Mouse (Mus musculus) kidney, adult 8-10 months (tissue): ENCODE data around the gene Jade1.

Experiments used
- DNase-seq, 2 experiments: peaks; one replicate each; pipeline ENCODE4 v3.0.0; 2022

Gene Jade1

GRCm38 (mm10) chr3:41601226-41602020 lies 45.9 kb downstream of the Jade1 start:
- DNase-seq = no peak

DNA sequence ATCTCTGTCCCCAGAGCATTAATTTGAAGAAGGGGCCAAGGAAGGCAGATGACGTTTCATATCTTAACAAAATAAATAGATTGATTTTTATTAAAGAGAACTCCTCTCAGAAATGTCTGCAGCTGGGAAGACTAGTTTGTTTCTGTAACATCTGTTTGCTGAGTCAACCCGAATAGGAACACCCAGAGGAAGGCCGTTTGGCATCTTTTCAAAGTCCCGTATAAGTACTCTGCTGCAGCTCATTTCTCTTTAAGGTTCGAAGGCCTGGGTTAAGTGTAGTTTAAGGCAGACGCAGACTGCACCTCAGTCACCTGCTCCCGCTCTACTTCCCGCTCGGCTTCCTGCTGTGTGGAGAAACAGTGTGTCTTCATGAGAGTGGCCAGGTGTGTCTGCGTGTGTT lies 47.4 kb downstream of the Jade1 start:
- no peak for DNase-seq

GRCm38 (mm10) chr3:41603470-41604019 lies 48.0 kb downstream of the Jade1 start:
- peak in 1 of 2 experiments; percentile 0 for DNase-seq

DNA sequence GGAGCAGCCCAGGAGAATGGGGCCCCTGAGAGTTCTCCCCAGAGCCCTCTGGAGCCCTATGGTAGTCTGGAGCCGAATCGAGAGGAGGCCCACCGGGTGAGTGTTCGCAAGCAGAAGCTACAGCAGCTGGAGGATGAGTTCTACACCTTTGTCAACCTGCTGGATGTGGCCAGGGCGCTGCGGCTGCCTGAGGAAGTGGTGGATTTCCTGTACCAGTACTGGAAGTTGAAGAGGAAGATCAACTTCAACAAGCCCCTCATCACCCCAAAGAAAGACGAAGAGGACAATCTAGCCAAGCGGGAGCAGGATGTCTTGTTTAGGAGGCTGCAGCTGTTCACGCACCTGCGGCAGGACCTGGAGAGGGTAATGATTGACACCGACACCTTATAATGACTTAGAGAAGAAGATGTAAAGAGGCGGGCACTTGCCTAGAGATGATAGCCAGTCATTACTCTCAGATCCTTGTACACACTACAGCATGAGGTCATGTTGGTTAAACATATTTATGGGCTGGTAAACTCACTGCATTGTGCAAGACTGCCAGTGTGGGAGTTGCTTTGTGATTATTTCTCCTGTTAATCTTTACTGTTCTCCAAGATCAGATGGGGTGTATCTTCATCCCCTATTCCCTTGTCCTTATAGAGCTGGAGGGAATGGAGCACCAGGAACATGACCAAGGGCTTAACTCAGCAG lies 49.2 kb downstream of the Jade1 start:
- no peak for DNase-seq

DNA sequence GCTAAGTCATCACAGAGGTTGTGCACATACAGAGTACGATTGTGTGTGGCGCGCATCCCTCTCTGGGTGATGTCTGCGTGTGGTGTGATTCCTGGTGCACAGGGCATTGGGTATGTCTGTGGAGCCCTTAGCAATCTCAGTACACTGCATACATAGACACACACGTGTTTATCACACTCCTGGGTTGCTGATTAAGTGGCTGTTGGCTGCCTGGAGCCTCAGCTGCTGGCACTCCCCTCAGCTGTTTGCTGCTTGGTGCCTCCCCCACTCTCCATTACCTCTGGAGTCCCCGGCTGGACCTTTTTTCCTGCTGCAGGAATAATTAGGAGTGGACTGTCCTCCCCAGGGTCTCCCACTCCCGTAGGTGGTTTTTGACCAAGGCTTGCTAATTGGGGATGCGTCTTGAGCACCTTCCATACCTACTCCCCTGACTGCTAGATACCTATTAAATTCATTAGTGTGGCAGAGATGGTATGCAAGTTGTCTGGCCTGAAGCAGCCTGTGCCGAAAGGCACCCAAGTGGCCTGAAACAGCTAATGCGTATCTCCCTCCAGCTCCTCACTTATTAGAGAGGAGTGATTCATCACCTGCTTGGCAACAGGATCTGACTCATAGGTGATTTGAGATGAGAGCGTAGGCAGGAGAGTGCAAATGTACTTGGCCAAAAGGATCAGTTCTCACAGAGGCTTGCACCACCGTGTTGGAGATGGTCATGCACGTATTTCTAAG lies 50.2 kb downstream of the Jade1 start:
- no peak for DNase-seq

DNA sequence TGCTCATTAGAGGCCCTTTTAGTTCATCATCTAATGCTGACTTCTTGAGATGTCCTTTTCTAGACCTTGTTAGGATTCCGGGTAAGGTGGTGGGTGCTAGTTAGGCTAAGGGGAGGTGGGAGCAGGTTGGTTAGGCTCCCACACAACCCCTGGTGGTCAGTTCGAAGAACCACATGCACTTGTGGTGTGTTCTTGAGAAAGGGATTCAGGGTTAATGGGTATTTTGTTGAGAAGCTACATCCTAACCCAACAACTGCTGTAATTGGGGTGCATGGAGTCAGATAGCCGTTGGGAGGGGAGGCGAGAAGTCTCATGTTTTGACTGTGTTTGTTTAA lies 50.8 kb downstream of the Jade1 start:
- DNase-seq = no peak

DNA sequence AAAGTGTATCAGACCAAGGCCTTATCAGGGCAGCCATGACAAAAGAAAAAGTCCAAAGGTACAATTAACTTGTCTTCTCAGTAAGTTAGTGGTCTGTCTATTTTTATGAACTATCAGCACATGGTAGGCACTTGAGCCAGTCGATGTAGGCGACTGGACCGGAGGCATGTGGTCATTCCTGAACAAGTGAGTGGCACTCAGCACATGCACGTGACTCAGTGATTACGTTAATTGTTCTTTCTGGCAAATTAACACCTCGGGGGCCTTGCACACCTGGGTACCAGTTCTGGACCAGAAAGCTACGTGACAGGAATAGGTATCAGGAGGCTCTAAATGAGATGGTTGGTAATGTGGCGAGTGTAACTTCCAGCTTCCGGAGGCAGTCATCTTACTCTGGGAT lies 51.5 kb downstream of the Jade1 start:
- no peak for DNase-seq

- DNase-seq = no peak
Observed at GRCm38 (mm10) chr3:41607467-41607866, 51.9 kb downstream of the Jade1 start.

DNA sequence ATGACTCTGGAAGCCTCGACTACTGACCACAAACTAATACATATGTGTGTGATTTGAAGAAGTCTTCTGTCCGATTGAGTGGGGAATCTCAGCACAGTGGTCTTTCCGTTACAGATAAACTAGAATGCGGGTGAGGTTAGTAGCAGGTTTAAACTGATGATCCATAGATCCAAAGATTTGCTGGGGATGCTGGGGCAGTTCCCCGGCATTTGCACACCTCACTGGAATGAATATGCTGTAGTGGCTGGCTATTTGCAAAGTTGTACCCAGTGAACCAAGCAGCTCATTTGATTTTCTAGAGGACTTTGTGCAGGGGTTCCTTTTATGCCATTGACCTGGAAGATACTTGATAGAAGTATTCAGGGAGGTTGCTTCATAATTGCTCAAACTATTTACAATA lies 53.5 kb downstream of the Jade1 start:
- no peak for DNase-seq

DNA sequence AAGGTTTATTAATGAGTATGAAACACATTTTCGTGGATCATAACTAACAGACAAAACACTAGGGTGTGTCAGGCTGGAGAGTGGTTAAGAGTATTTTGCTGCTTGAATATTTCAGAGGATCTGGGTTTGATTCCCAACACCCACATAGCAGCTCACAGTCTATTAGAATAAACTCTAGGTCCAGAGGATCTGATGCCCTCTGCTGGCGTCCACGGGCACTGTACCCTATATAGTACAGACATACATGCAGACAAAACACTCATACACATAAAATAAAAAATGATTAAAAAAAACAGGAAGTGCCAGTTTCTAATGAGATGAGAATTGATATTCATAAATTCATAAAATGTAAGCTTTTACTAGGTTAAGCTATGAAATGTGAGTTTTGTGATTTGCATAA lies 56.7 kb downstream of the Jade1 start:
- no peak for DNase-seq

GRCm38 (mm10) chr3:41613706-41614105 lies 58.2 kb downstream of the Jade1 start:
- no peak for DNase-seq

DNA sequence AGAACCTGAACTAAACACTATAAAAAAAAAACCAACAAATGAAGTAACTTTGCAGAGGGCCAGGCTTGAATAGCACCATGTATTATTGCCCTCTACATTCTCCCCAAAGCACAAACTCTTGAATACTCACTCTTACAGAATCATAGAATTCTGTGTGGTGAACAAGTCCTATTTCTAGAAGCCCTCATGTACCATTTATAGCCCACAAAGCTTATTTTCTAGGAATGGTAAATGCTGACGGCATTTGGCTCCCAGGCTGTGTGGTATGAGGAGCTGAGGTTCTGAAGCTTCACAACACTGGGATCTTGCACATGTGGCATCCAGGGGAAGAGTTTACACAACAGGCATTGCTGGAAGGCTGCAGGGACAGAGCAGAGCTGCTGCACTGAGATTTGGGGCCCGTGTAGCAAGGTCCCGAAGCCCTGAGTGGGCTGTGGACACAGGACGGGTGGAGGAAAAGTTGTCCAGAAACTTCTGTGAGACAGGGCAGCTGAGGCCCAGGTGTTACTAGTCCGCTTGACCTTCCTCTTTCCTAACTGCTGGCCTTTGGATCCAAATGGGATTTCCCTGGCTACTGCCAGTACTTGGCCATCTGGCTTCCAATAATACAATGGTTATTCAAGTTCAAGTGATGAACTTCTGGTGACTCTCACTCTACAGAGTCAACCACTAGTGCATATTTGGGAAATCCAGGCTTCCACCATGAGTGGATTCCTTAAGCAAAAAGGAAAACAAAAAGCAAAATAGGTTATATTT lies 58.9 kb downstream of the Jade1 start:
- no peak for DNase-seq

DNA sequence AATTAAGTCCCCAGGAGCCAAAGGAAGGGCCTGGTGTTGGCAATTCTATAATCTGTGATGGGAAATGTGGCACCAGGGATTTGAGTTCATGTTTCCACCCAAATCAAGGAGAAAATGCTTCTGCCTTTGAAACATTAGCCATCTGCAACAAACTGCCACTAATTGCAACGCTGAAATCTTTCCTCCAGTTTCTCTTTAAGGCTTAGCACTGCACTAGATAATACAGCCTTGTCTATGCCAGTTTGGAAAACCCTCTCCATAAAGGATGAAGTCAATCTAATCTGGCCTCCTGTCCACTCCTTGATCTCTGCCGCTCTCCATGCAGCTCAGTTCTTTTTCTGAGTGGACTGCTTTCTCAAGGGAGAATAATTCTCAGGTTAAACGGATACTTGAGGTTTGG lies 62.5 kb downstream of the Jade1 start:
- DNase-seq = no peak

DNA sequence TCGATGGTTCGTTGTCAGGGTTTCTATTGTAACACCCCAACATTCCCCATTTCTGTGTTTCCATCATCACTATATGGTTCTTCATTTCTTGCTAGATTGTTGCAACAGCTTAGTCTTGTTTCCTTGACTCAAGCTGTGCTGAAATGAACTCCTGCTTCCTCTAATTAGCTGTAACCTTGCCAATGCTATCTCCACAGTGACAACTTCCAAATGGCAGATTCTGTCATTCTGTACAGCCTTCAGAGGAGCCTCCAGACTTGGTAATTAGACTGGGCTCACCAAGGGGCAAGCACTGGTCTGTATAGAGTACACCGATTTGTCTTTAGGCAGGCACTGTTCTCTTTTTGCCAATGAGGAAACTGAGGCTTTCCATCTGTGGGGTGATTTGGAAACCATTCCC lies 63.0 kb downstream of the Jade1 start:
- no peak for DNase-seq

- DNase-seq = peak; percentile 56 to 57
Observed at GRCm38 (mm10) chr3:41620971-41621370, 65.4 kb downstream of the Jade1 start.

DNA sequence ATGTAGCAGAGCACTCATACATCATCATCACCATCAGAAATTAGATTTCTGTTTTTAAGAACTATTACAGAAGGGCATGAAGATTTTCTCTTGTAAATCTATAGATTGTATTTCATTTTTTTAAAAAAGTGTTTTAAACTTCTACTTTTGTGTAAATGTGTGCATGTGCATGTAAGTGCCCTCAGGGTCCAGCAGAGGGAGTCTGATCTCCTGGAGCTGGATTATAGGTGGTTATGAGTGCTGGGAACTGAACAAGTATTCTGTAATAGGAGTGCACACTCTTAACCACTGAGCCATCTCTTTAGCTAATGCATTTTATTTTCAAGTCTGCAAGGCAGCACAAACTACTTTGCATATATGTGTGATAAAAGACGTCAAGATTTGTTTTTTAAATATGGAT lies 100.1 kb downstream of the Jade1 start:
- no peak for DNase-seq
